9 mouse cellular contexts compared by ENCODE assay signal in the genomic region with DNA sequence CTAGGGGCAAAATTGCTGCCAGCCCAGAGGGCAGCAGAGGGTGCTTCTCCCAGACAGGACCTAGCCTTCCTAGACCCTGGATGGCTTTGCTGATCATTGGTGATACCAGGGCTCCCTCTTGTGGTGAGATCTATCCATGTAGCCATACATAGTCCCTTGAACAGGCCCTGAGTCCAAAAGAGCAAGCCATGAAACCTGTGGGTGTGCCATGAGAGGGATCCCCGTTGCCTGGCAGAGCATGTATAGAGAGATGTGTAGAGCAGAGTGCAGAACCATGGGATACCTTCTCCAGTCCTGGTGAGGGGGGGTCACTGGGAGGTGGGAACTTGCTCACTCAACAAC. TPM values are rescaled to one million over a fixed set of nuclear protein-coding genes. Genes with fewer than 3 reads are reported as not detected.
A peak's percentile ranks its signal among the peaks of the same experiment; 100 is the strongest.
DNase-seq lines count a peak whose midpoint lies in the region; ATAC-seq and TF ChIP-seq lines count a peak whose summit lies in the region.
"Had no signal": no experiment of that assay in that cellular context is flagged by ENCODE, and none has a peak within 500 bp of the region (broad histone marks: within the 10 kb centered on the region; RNA-seq: fewer than 3 reads in every experiment).

No protein-coding gene starts in this region.

- no peak for TF ChIP-seq EP300 in heart, postnatal 0 days (IDR thresholded peaks at IDR 0.05; ENCODE audit: low read depth)

- no peaks in the 10 kb centered on the region for H3K36me3 ChIP-seq in forebrain, embryonic 10.5 days (replicated peaks)
- no peaks in the 10 kb centered on the region for H3K36me3 ChIP-seq in heart, postnatal 0 days (replicated peaks; ENCODE audit: control insufficient read depth, insufficient read depth, low read length)
- H3K36me3 ChIP-seq in liver, embryonic 11.5 days (ENCODE audit: control insufficient read depth, insufficient read depth, low read length), result no peaks in the 10 kb centered on the region
- no peaks in the 10 kb centered on the region for H3K36me3 ChIP-seq in stomach, embryonic 15.5 days
- H3K36me3 ChIP-seq: heart, embryonic 13.5 days had no signal

- peak; percentile 77 for ATAC-seq in heart, postnatal 0 days (ENCODE audit: insufficient read depth, low read depth)
- peak; percentile 57 for ATAC-seq in liver, embryonic 11.5 days (replicated peaks; ENCODE audit: low FRiP score)
- peak; percentile 67; the same call in 1 of the 2 replicates for ATAC-seq in stomach, embryonic 15.5 days (ENCODE audit: insufficient read depth, low FRiP score, low read depth)

- H3K4me2 ChIP-seq in heart, postnatal 0 days (ENCODE audit: low read depth, low read length), result no peak overlapping the region
- H3K4me2 ChIP-seq in liver, embryonic 11.5 days, result peak overlapping the region; percentile 50; the same call in 1 of the 2 replicates
- no peak overlapping the region for H3K4me2 ChIP-seq in stomach, embryonic 15.5 days
- H3K4me2 ChIP-seq: heart, embryonic 13.5 days had no signal

- 0 out of 2 replicates have a peak, but pooled peaks cover 5% of the 10 kb centered on the region for H3K4me1 ChIP-seq in forebrain, embryonic 10.5 days
- H3K4me1 ChIP-seq in heart, postnatal 0 days (ENCODE audit: control insufficient read depth, insufficient read depth), result 0 out of 2 replicates have a peak, but pooled peaks cover 3% of the 10 kb centered on the region
- no peaks in the 10 kb centered on the region for H3K4me1 ChIP-seq in liver, embryonic 11.5 days (replicated peaks; ENCODE audit: control insufficient read depth, insufficient read depth, low read length)
- H3K4me1 ChIP-seq in stomach, embryonic 15.5 days, result peaks cover 6% of the 10 kb centered on the region; the same call in 1 of the 2 replicates
- H3K4me1 ChIP-seq: heart, embryonic 13.5 days had no signal

- no peak overlapping the region for H3K4me3 ChIP-seq in forebrain, embryonic 10.5 days
- no peak overlapping the region for H3K4me3 ChIP-seq in heart, postnatal 0 days (ENCODE audit: low read depth, low read length)
- H3K4me3 ChIP-seq in liver, embryonic 11.5 days (ENCODE audit: low read depth, low read length), result no peak overlapping the region
- H3K4me3 ChIP-seq in stomach, embryonic 15.5 days (replicated peaks), result no peak overlapping the region
- H3K4me3 ChIP-seq: heart, embryonic 13.5 days had no signal

- WGBS in forebrain, embryonic 10.5 days, result 53% methylated on average over 1 of the region's 1 CpGs
- 7% methylated on average over 1 of the region's 1 CpGs for WGBS in heart, postnatal 0 days
- WGBS in liver, embryonic 11.5 days, result 18% methylated on average over 1 of the region's 1 CpGs
- 13% methylated on average over 1 of the region's 1 CpGs for WGBS in stomach, embryonic 15.5 days

- no peaks in the 10 kb centered on the region for H3K27me3 ChIP-seq in forebrain, embryonic 10.5 days (ENCODE audit: poor library complexity, severe bottlenecking)
- no peaks in the 10 kb centered on the region for H3K27me3 ChIP-seq in heart, postnatal 0 days (ENCODE audit: control insufficient read depth, insufficient read depth, low read length)
- H3K27me3 ChIP-seq in liver, embryonic 11.5 days (replicated peaks; ENCODE audit: control insufficient read depth, insufficient read depth, low read length), result no peaks in the 10 kb centered on the region
- H3K27me3 ChIP-seq in stomach, embryonic 15.5 days (replicated peaks), result no peaks in the 10 kb centered on the region

- H3K9ac ChIP-seq in heart, postnatal 0 days (replicated peaks; ENCODE audit: low read depth, low read length), result no peak overlapping the region
- no peak overlapping the region for H3K9ac ChIP-seq in liver, embryonic 11.5 days (ENCODE audit: low read depth, low read length)
- no peak overlapping the region for H3K9ac ChIP-seq in stomach, embryonic 15.5 days
- H3K9ac ChIP-seq: heart, embryonic 13.5 days had no signal

- no peaks in the 10 kb centered on the region for H3K9me3 ChIP-seq in forebrain, embryonic 10.5 days
- H3K9me3 ChIP-seq in heart, postnatal 0 days (replicated peaks; ENCODE audit: control insufficient read depth, low read length), result no peaks in the 10 kb centered on the region
- no peaks in the 10 kb centered on the region for H3K9me3 ChIP-seq in liver, embryonic 11.5 days (ENCODE audit: control insufficient read depth, low read length)
- H3K9me3 ChIP-seq in stomach, embryonic 15.5 days, result no peaks in the 10 kb centered on the region
- H3K9me3 ChIP-seq: heart, embryonic 13.5 days had no signal

- TF ChIP-seq CTCF in heart, postnatal 0 days (IDR thresholded peaks at IDR 0.05; ENCODE audit: low read depth), result peak; percentile 93

- peak; percentile 77 for DNase-seq in ES-CJ7 (ENCODE audit: low read depth, low spot score)
- peak; percentile 80 for DNase-seq in c-Kit-positive CD71-negative TER-119-negative erythroid progenitor cells, embryonic 14.5 days (ENCODE audit: low read depth)
- DNase-seq in forebrain, embryonic 10.5 days (ENCODE audit: extremely low spot score, low spot score), result peak; percentile 71
- DNase-seq in heart, postnatal 0 days (ENCODE audit: low spot score), result peak; percentile 85
- DNase-seq in kidney, postnatal 14 days, result peak; percentile 89
- peak; percentile 61 for DNase-seq in liver, embryonic 11.5 days (ENCODE audit: low spot score)
- DNase-seq in naive thymus-derived CD4-positive, alpha-beta T cell, adult 2 months (ENCODE audit: low read depth), result peak; percentile 85

- H3K27ac ChIP-seq in forebrain, embryonic 10.5 days, result no peak overlapping the region
- no peak overlapping the region for H3K27ac ChIP-seq in heart, postnatal 0 days (ENCODE audit: low read depth)
- H3K27ac ChIP-seq in liver, embryonic 11.5 days (ENCODE audit: low read depth, low read length), result no peak overlapping the region
- no peak overlapping the region for H3K27ac ChIP-seq in stomach, embryonic 15.5 days
- H3K27ac ChIP-seq: heart, embryonic 13.5 days had no signal

RNA-seq across cellular contexts. Expression of a gene that starts 1.8 kb away (rescaled TPM):
- 0.12 and 0.79 TPM in 2 replicates for polyA plus RNA-seq in forebrain, embryonic 10.5 days (2016; fragmentation: Nextera tagmentation; extraction: Ambion mirVana)
- 0.19 TPM in 1 of 2 replicates, not detected in the other for total RNA-seq in heart, postnatal 0 days (2014; rRNA removed; ENCODE audit: low replicate concordance)
- 0.16 and 0.36 TPM in 2 replicates for polyA plus RNA-seq in heart, postnatal 0 days (2015; fragmentation: Nextera tagmentation; extraction: Ambion mirVana)
- polyA plus RNA-seq in liver, embryonic 11.5 days (2014; fragmentation: Nextera tagmentation; extraction: Ambion mirVana), result 33.7 and 38.0 TPM in 2 replicates
- polyA plus RNA-seq in stomach, embryonic 15.5 days (2015; fragmentation: Nextera tagmentation; extraction: Ambion mirVana), result 5.2 and 9.3 TPM in 2 replicates

RNA-seq across cellular contexts. Expression of a gene that starts 13.5 kb away (rescaled TPM):
- polyA plus RNA-seq in forebrain, embryonic 10.5 days (2016; fragmentation: Nextera tagmentation; extraction: Ambion mirVana), result 0.12 and 0.38 TPM in 2 replicates
- 27.7 and 37.7 TPM in 2 replicates for total RNA-seq in heart, postnatal 0 days (2014; rRNA removed; ENCODE audit: low replicate concordance)
- polyA plus RNA-seq in heart, postnatal 0 days (2015; fragmentation: Nextera tagmentation; extraction: Ambion mirVana), result 14.1 and 15.0 TPM in 2 replicates
- 0.08 and 0.29 TPM in 2 replicates for polyA plus RNA-seq in liver, embryonic 11.5 days (2014; fragmentation: Nextera tagmentation; extraction: Ambion mirVana)
- polyA plus RNA-seq in stomach, embryonic 15.5 days (2015; fragmentation: Nextera tagmentation; extraction: Ambion mirVana), result 1.8 and 2.1 TPM in 2 replicates
